Mouse (Mus musculus): Measurements from ENCODE around the gene Rad17. TPM values are rescaled to one million over a fixed set of nuclear protein-coding genes. Genes with fewer than 3 reads are reported as not detected.

Rad17 gene
- total and polyA plus RNA-seq, 2 experiments from 2014 or later, result 13.5 to 14.0 TPM

- Histone ChIP-seq H3K4me2 (ENCODE audit: low read depth, low read length, poor library complexity, severe bottlenecking) (no peak overlapping the region), H3K4me1 (ENCODE audit: insufficient read depth, low read length) (no peaks in the 10 kb centered on the region), H3K27ac (ENCODE audit: low read depth, low read length) (no peak overlapping the region), H3K36me3 (ENCODE audit: insufficient read depth, low read length) (no peaks in the 10 kb centered on the region), H3K9ac (replicated peaks; ENCODE audit: low read length, poor library complexity, severe bottlenecking) (no peak overlapping the region), H3K4me3 (ENCODE audit: low read depth, low read length) (no peak overlapping the region), H3K27me3 (ENCODE audit: insufficient read depth, low read length) (no peaks in the 10 kb centered on the region), H3K9me3 (ENCODE audit: low read length) (no peaks in the 10 kb centered on the region)
- TF ChIP-seq CTCF (IDR thresholded peaks at IDR 0.05), result no peak
- no peak for DNase-seq (ENCODE audit: low spot score)
- no peak for ATAC-seq (ENCODE audit: low FRiP score)
- WGBS, result 89% methylated on average over 8 of the region's 8 CpGs
Measured at GRCm38 (mm10) chr13:100681615-100682014, 30.8 kb upstream of the Rad17 start.

DNA sequence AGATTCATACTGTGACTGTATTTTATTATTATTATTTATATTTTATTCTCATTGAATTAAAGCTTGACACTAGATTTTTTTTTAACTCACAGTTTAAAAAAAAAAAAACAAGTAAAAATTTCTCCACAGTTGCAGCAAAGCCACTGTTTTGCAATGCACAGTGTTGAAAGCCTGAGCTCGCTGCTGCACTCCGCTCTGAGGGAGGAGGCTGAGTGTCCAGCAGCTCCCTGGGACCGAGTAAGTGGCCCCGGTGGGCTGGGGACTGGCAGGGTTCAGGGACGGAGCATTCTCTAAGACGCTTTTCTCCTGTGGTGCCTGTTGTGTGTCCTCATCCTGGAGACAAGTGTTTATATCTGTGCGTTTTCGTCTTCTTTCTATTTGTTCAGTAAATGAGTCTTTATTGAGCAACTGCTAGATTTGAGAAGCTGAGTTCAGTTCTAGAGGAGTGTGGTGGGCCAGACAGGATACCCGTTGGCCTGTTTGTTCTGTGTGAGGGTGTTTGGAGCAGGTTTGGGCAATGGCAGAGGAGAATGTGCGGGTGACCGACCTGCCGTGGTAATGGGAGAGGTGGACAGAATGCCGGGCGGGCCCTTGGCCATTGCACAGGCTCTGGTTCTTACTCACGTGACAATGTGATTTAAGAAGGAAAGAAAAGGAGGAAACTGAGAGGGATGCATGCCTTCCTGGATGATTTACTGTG is 25.2 kb upstream of the Rad17 start:
- 91% methylated on average over 15 of the region's 15 CpGs for WGBS
- Histone ChIP-seq H3K9me3 (ENCODE audit: low read length) (no peaks in the 10 kb centered on the region), H3K27ac (ENCODE audit: low read depth, low read length) (no peak overlapping the region), H3K4me1 (ENCODE audit: insufficient read depth, low read length) (no peaks in the 10 kb centered on the region), H3K4me2 (ENCODE audit: low read depth, low read length, poor library complexity, severe bottlenecking) (no peak overlapping the region), H3K4me3 (ENCODE audit: low read depth, low read length) (no peak overlapping the region), H3K27me3 (ENCODE audit: insufficient read depth, low read length) (no peaks in the 10 kb centered on the region), H3K9ac (replicated peaks; ENCODE audit: low read length, poor library complexity, severe bottlenecking) (no peak overlapping the region), H3K36me3 (ENCODE audit: insufficient read depth, low read length) (no peaks in the 10 kb centered on the region)
- no peak for DNase-seq (ENCODE audit: low spot score)
- no peak for TF ChIP-seq CTCF (IDR thresholded peaks at IDR 0.05)
- no peak for ATAC-seq (ENCODE audit: low FRiP score)

- Histone ChIP-seq H3K27ac (ENCODE audit: low read depth, low read length) (no peak overlapping the region), H3K4me3 (ENCODE audit: low read depth, low read length) (peak overlapping the region; percentile 47), H3K9ac (replicated peaks; ENCODE audit: low read length, poor library complexity, severe bottlenecking) (no peak overlapping the region; the same call in 1 of the 2 replicates), H3K4me2 (ENCODE audit: low read depth, low read length, poor library complexity, severe bottlenecking) (peak overlapping the region; percentile 89), H3K36me3 (ENCODE audit: insufficient read depth, low read length) (peaks cover 6% of the 10 kb centered on the region), H3K9me3 (ENCODE audit: low read length) (no peaks in the 10 kb centered on the region), H3K27me3 (ENCODE audit: insufficient read depth, low read length) (peaks cover 3% of the 10 kb centered on the region; the same call in 1 of the 2 replicates), H3K4me1 (ENCODE audit: insufficient read depth, low read length) (no peaks in the 10 kb centered on the region)
- ATAC-seq (ENCODE audit: low FRiP score) (no peak), DNase-seq (ENCODE audit: low spot score) (no peak)
- 60% methylated on average over 9 of the region's 9 CpGs for WGBS
- no peak for TF ChIP-seq CTCF (IDR thresholded peaks at IDR 0.05)
Measured at GRCm38 (mm10) chr13:100670181-100670741, 19.4 kb upstream of the Rad17 start.

DNA sequence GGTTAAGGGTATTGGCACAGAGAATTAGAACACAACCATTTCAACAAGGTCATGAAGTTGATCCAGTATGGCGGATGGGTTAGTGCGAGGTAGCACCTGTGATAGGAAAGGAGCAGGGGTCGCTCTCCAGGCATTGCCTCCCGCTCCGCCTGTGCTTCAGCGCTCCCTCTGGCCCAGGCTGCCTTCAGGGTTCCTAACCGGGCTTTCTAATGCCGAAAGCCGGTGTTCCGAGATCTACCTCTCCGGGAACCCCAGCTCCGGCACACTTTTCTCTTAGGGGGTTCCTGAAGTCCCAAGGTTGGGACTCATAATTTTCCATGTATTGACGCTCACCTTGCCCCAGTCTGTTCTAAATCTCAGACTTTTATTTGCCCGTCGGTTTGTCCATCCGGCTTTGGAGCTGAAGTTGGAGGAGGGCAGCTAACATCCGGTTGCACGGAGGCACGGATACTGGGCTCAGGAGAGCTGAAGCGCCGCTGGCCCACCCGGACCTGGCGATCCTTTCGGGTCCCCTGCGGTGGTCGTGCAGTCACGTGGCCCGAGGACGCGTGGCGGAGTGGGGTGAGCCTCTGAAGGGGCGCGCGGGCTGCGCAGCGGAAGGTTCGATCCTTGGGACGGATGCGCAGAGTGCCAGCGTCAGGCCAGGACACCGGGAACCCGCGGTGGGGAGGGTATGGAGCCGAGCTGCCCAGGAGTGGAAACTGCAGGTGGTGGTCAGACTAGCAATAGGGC is 18.6 kb upstream of the Rad17 start, which contains the start of gene Ccdc125:
Ccdc125 (plus strand) TSS at position 427 of the 732 bp plus-strand sequence.
- DNase-seq (ENCODE audit: low spot score) (peak; percentile 5), ATAC-seq (ENCODE audit: low FRiP score) (peak; percentile 47; the same call in 1 of the 2 replicates)
- under 1% methylated on average over 44 of the region's 44 CpGs for WGBS
- Histone ChIP-seq H3K4me3 (ENCODE audit: low read depth, low read length) (peak within 1 kb of the TSS; percentile 47), H3K36me3 (ENCODE audit: insufficient read depth, low read length) (peaks cover 6% of the 10 kb centered on the region), H3K27me3 (ENCODE audit: insufficient read depth, low read length) (peaks cover 3% of the 10 kb centered on the region; the same call in 1 of the 2 replicates), H3K9ac (replicated peaks; ENCODE audit: low read length, poor library complexity, severe bottlenecking) (peak within 1 kb of the TSS; percentile 52), H3K9me3 (ENCODE audit: low read length) (no peaks in the 10 kb centered on the region), H3K27ac (ENCODE audit: low read depth, low read length) (no peak within 1 kb of the TSS; the same call in 1 of the 2 replicates), H3K4me2 (ENCODE audit: low read depth, low read length, poor library complexity, severe bottlenecking) (peak within 1 kb of the TSS; percentile 89), H3K4me1 (ENCODE audit: insufficient read depth, low read length) (no peaks in the 10 kb centered on the region)
- TF ChIP-seq CTCF (IDR thresholded peaks at IDR 0.05), result no peak

DNA sequence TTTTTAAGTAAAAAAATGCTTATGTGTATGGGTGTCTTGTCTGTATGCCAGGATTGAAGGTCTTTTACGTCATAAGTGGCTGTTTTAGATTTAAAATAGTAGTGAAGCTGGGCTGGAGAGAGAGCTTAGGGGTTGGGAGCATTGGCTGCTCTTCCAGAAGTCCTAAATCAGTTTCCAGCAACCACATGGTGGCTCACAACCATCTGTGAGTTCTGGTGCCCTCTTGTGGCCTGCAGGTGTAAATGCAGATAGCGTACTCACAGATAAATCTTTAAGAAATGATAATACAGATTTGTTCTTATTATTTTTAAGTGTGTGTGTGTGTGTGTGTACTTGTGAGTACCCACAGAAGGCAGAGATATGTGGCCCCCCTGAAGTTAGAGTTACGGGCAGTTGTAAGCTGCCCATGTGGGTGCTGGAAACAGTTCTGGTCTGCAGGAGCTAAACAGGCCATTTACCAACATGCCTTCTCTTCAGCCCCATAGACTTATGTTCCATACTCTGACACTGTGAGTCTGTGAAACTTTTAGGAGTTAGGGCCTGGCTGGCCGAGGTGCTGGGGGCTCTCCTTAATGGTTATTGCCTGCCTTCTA is 9.1 kb upstream of the Rad17 start:
- H3K4me3 ChIP-seq (ENCODE audit: low read depth, low read length), result no peak overlapping the region
- H3K27ac ChIP-seq (ENCODE audit: low read depth, low read length), result no peak overlapping the region
- H3K4me2 ChIP-seq (ENCODE audit: low read depth, low read length, poor library complexity, severe bottlenecking), result no peak overlapping the region
- H3K27me3 ChIP-seq (ENCODE audit: insufficient read depth, low read length), result no peaks in the 10 kb centered on the region
- peak; percentile 95 for TF ChIP-seq CTCF (IDR thresholded peaks at IDR 0.05)
- ATAC-seq (ENCODE audit: low FRiP score) (no peak), DNase-seq (ENCODE audit: low spot score) (peak; percentile 72)
- H3K9ac ChIP-seq (replicated peaks; ENCODE audit: low read length, poor library complexity, severe bottlenecking), result no peak overlapping the region
- H3K4me1 ChIP-seq (ENCODE audit: insufficient read depth, low read length), result no peaks in the 10 kb centered on the region
- H3K36me3 ChIP-seq (ENCODE audit: insufficient read depth, low read length), result peaks cover 7% of the 10 kb centered on the region; the same call in 1 of the 2 replicates
- no peaks in the 10 kb centered on the region for H3K9me3 ChIP-seq (ENCODE audit: low read length)
- 46% methylated on average over 4 of the region's 4 CpGs for WGBS
